Mouse (Mus musculus) mesoderm, embryonic 11.5 days (tissue): ENCODE measurements at regions not wholly inside any gene's neighbourhood (a gene's known extent, or its start where the extent isn't known, plus 50 kb on each side); places are given as distances from the start of the nearest gene placed in this dataset.

Source experiments
- DNase-seq: peaks from one replicate; pipeline ENCODE4 v3.0.0-alpha.2; 2012; ENCODE audit warnings: low read depth, low spot score

DNA sequence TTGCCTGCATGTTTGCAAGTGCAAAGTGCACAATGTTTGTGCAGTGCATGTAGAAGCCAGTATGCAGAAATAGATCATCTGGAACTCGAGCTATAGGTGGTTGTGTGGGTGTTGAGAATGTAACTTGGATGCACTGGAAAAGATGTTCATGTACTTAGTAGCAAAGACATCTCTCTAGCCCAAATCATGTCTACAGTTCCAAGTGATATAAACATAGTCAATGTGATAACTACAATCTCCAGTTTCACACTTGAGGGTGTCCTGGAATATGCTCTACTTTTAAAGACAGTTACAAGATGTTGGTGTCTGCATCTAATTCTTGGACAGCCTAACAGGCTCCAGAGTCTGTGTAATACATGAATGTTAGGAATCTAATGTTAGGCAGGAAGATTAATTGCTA, 657.4 kb downstream of the Nsun3 start:
- no peak for DNase-seq

DNA sequence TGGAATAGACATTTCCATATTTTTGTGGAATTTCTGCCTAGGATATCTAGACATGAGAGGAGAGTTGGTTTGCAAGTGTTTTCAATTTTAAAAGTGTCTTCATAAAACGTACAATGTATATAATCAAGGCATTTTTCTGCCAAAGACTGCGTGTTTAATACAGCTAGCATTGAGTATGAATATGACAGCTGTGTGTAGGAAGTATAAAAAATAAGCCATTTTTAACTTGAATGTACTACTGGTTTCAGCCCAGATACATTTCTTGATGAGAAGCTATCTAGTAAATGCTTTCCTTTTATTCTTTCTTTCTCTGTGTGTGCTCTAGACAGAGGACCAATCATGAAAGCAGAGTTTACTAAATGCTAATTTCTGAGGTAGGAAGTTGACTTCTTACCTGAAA, 658.5 kb downstream of the Nsun3 start:
- DNase-seq = no peak

GRCm38 (mm10) chr16:62125779-62126178, 660.8 kb downstream of the Nsun3 start:
- DNase-seq = peak; percentile 1
